Mouse (Mus musculus): ENCODE measurements around the gene Flywch2.
"Not testable (repeated sequence)": the region's sequence is repeated elsewhere in the genome, so short reads cannot be mapped to it uniquely, and the experiment has no call there.

Flywch2 gene

GRCm38 (mm10) chr17:23790269-23791078, 4.6 kb upstream of the Flywch2 start, which contains the start of gene Srrm2:
TSS of gene Srrm2 (plus strand) at chr17:23790532.
- peak; percentile 65 for DNase-seq

GRCm38 (mm10) chr17:23789749-23790268, 3.9 kb upstream of the Flywch2 start:
- no peak for DNase-seq

DNA sequence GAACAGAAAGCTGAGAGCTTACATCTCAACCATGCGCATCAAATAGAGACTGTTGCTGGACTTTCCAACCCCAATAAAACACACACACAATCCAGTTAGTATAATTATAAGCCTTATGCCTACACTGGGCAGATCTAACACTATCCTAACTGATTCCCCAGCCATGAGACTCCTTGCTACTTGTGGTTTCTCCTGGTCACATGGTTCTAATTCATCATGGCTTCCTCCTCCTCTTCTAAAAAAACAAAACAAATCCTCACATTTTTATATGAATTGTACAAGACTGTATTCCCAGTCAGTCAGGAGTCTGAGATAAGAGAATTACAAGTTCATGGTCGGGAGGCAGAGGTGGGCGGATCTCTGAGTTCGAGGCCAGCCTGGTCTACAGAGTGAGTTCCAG, 3.1 kb upstream of the Flywch2 start:
- DNase-seq = no peak

DNA sequence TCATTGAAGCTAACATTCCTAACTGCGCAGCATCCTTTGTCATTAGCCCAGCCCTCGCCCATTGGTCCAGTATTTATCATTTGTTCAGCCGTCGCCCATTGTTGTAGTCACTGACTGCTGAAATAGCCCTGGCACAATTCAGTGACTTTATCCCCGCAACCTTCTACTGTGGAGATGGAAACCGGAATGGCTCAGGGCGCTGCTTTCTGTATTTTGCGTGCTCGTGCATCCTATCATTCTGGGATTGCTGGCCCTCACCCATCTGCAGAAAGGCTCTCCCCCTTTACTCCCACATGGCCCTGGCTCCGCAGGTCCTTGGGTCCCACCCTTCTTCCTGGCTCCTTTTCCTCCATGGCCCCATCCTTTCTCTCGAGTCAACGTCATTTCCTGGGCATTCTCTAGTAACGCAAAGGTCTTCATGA, 640 bp upstream of the Flywch2 start:
- peak; percentile 65 for DNase-seq

DNA sequence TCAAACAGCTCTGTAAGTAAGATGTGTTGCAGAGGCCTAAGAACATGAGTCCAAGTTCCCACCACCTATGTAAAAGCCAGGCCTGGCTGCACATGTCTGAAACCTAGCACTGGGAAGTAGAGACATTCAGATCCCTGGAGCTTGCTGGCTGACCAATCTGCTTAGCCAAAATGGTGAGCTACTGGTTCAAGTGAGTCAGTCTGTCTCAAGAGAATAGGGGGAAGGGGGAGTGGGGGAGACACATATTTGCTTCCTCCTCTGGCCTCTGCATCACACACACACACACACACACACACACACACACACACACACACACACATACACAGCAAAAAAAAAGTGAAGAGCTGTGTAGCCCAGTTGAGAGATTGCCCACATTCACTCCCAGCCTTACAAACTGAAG, 2.5 kb downstream of the Flywch2 start:
- no peak for DNase-seq

DNA sequence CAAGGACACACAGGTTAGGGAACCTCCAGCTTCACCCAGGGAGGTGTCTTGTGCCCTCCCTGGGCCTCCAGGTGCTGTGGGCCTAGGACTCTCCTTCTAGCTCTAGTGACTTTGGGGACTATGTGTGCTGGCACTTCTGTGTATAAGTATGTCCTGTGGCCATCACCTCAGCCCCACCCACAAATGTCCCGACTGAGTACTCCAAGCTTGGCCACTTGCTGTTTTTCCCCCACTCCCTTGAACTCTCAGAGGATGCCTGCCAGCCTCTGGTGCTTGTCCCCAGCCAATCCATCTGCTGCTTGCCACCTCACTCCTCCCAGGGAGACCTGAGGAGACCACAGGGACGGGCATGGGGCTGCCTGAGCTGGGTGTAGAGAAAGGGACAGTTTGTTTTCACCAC, 7.4 kb downstream of the Flywch2 start:
- no peak for DNase-seq

DNA sequence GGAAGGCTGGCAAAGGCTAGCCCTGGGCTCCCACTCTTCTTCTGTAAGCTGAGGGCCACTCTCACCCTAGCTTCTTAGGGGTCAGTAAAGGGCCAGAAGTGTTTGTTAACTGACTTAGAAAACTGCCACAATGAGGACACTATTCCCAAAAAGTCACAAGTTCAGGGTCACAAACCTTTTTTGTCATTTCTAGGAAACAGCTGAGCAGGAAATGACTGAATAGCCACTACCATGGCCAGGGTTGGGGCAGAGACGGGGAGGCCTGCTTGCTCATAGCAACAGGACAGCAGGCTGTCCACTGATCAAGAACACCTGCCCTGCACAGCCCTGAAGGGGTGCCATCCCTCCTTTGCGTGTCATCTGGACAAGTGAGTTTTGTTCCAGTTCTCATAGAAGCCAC, 8.7 kb downstream of the Flywch2 start:
- DNase-seq = no peak

DNA sequence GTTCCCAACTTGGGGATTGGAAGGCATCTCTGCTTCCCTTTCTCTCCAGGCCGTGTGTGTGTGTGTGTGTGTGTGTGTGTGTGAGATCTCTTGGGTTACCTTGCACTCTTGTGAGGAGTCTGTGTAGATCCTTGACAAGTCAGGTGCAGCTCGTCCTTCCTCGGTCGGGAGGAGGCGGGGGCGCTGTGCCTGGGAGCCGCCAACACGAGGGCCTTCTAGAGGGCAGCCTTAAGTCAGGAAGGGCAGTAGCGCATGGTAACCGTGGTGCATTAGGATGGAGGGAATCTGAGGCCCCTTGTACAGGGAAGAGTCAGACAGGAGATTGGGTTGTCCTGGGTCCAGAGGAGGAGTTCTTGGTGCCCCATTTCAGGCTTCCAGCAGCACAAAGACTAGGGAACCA, 9.7 kb downstream of the Flywch2 start:
- DNase-seq = no peak

DNA sequence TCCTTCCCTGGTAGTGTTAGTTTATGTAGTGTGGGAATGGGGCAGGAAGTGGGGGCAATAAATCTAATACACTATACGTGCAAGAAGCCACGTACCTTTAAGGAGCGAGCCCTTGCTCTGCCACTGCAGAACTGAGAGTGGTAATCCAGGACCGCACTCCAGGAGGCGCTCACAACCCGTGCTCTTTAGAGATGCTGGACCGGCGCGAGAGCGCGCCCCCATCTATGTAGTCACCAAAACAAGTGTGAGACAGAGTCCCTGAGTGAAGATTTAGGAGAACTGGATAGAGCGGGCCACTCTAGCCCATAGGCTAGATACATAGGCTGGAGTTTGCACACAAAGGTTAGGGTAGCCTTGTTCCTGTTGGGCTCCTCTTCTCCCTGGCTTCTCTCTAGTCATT, 11.8 kb downstream of the Flywch2 start:
- peak; percentile 77 for DNase-seq

GRCm38 (mm10) chr17:23773676-23774075, 12.2 kb downstream of the Flywch2 start:
- DNase-seq = no peak

DNA sequence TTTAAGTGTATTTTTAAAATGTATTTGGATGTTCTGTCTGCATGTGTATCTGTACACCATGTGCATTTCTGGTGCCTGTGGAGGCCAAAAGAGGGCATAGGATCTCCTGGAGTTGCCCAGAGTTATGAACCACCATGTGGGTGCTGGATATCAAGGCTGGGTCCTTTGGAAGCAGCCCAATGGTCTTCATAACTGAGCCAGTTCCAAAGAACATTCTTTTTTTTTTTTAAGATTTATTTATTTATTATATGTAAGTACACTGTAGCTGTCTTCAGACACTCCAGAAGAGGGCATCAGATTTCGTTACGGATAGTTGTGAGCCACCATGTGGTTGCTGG, 13.7 kb downstream of the Flywch2 start:
- not testable (repeated sequence) for DNase-seq

- peak; percentile 98 for DNase-seq
Observed at GRCm38 (mm10) chr17:23771284-23772218, 14.3 kb downstream of the Flywch2 start, which contains the start of gene Flywch1. TSS of gene Flywch1 (minus strand) at chr17:23771602.

- DNase-seq = no peak
Observed at GRCm38 (mm10) chr17:23770896-23771283, 15.0 kb downstream of the Flywch2 start.

DNA sequence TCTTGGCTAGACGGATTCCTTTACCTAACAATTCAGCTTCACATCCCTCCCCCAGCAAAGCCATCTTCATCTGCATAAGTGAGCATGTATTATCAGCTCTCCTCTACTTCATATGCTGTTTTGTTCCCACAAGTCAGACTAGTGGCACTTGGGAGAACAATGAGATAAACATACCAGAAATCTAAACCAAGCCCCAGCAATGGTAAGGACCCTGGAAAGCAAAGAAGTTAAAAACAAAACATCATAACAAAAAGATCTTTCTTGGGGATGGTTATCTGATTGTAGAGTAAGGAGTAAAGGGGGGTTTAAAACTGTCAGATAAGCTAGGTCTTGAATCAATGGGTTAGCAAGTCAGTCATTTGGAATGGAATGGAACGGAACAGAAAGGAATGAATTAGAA, 15.4 kb downstream of the Flywch2 start:
- DNase-seq = no peak

GRCm38 (mm10) chr17:23762976-23763375, 22.9 kb downstream of the Flywch2 start:
- DNase-seq = no peak

- no peak for DNase-seq
Observed at GRCm38 (mm10) chr17:23761155-23761554, 24.7 kb downstream of the Flywch2 start.

- DNase-seq = no peak
Observed at GRCm38 (mm10) chr17:23760231-23760630, 25.6 kb downstream of the Flywch2 start.

DNA sequence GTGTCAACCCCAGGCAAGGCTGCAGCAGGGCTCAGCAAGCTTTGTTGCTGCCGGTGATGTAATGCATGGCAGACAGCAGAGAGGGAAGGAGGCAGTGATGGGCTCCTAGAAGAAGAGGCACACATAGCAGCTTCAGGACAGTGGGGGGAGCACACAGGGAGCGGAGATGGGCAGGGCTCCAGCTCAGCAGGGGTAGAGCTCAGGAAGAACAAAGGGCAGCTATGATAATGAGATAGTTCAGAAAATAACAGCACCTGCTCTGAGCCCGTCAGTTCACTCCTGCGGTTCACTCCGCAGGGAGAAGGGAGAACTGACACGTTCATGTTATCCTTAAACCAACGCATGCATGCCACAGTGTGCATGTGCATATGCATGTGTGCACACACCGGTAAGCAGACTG, 27.1 kb downstream of the Flywch2 start:
- no peak for DNase-seq

GRCm38 (mm10) chr17:23757581-23757980, 28.3 kb downstream of the Flywch2 start:
- DNase-seq = no peak

GRCm38 (mm10) chr17:23755689-23756088, 30.2 kb downstream of the Flywch2 start:
- DNase-seq = no peak

DNA sequence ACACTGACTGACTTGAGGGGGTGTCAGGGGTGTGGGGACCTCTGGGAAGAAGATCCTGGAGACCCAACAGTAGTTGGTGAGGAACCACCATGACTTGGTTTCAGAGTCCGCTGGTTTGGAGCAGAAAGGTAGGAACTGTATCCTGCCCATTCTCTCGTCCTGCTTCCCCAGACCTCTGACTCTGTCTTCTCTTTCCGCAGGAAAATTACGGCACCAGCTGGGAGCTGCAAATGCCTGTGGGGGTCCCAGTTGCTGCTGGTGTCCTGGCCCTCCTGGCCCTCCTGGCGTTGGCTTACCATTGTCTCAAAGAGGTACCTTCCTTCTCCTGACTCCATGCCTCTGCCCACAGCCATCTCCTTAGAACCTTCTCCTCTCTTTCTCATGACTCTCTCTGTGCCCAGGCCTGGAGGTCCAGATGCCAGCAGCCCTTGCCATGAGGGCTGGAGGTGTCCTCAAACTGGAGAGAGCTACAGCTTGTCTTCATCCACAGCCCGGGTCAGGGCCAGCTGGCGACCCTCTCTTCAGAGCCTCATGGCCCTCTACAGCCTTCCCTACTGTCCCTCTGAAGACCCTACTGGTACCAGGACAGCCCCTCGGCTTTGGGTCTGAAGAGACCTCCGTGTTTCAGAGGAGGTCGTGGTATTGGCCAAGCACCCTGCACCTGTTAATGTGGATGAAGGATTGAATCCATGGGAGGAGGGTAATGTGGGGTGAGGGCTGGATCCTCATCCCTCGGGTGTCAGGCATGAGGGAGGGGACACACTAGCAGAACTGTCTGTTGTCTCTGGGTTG, 36.3 kb downstream of the Flywch2 start:
- no peak for DNase-seq

DNA sequence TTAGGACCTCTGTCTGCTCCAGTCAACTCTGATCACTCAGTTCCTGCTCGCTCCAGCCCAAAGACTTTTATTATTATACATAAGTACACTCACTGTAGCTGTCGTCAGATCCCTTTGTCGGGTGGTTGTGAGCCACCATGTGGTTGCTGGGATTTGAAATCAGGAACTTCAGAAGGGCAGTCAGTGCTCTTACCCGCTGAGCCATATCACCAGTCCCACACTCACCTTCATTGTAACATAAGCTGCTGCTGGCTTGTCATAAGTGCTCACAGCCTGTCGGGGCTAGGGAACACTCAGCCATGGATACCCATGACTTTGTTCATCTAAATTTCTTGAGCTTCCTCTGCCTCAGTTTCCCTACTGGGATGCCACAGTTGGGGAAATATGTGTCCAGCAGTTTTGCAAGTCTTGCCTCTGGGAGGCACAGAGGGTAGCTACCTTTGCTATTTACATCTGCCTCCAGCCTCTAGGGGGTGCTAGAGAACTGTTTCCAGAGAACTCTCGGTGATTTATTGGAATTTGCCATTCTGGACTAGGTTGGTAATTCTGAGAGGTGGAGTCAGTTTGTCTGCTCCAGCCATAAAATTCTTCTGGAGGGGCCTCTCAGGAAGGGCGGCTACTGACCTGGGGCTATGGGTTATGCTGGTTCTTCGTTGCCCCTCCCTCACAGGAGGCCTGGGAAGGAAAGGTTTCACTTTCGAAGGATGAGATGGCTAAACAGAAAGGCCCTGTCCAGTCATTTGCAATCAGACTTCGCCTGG, 37.1 kb downstream of the Flywch2 start:
- peak; percentile 78 for DNase-seq

Measured in cerebellum, adult 8-10 months (tissue).